Mouse (Mus musculus): Measurements from ENCODE around the gene Nol12. TPM values are rescaled to one million over a fixed set of nuclear protein-coding genes. Genes with fewer than 3 reads are reported as not detected.
A peak's percentile ranks its signal among the peaks of the same experiment; 100 is the strongest.

The Nol12 gene
- total and polyA plus RNA-seq, 3 experiments = 13.7 to 91.1 (median 33.2) TPM

- peak; percentile 54 for TF ChIP-seq JUND (conservative IDR thresholded peaks at IDR 0.05; ENCODE audit: low read depth, low read length)
- peak; percentile 70 to 94 for TF ChIP-seq CTCF (conservative IDR thresholded peaks at IDR 0.05 in 1 of 2, IDR thresholded peaks at IDR 0.05 in 1 of 2; ENCODE audit: low read depth in 2 of 2, low read length in 2 of 2)
- TF ChIP-seq ZNF384 (IDR thresholded peaks at IDR 0.05; ENCODE audit: low read depth, low read length) = no peak
- TF ChIP-seq NELFE (IDR thresholded peaks at IDR 0.05; ENCODE audit: low read depth, low read length) = no peak
- TF ChIP-seq PAX5 (IDR thresholded peaks at IDR 0.05; ENCODE audit: low read length) = no peak
- TF ChIP-seq MAZ (IDR thresholded peaks at IDR 0.05; ENCODE audit: low read depth, low read length) = peak; percentile 56; the same call in 1 of the 2 replicates
- TF ChIP-seq MAX (IDR thresholded peaks at IDR 0.05; ENCODE audit: low read length) = no peak
- TF ChIP-seq TBP (conservative IDR thresholded peaks at IDR 0.05; ENCODE audit: low read depth, low read length) = no peak
- TF ChIP-seq EP300 (IDR thresholded peaks at IDR 0.05; ENCODE audit: low read length) = 0 out of 2 replicates have a peak, but pooled peaks have one; percentile 10
- TF ChIP-seq KAT2A (IDR thresholded peaks at IDR 0.05; ENCODE audit: insufficient replicate concordance, low read length) = 0 out of 2 replicates have a peak, but pooled peaks have one; percentile 16
- no peak for TF ChIP-seq NRF1 (IDR thresholded peaks at IDR 0.05; ENCODE audit: low read depth, low read length)
- no peak for TF ChIP-seq ETS1 (conservative IDR thresholded peaks at IDR 0.05; ENCODE audit: low read depth, low read length)
- TF ChIP-seq MYC (IDR thresholded peaks at IDR 0.05; ENCODE audit: low read depth, low read length) = no peak
- TF ChIP-seq HCFC1 (IDR thresholded peaks at IDR 0.05; ENCODE audit: low read depth, low read length) = no peak
- no peak for TF ChIP-seq JUN (IDR thresholded peaks at IDR 0.05; ENCODE audit: insufficient read depth, low read depth, low read length)
- no peak for TF ChIP-seq UBTF (IDR thresholded peaks at IDR 0.05; ENCODE audit: low read depth, low read length)
- TF ChIP-seq RCOR1 (conservative IDR thresholded peaks at IDR 0.05; ENCODE audit: low read depth, low read length) = no peak
- no peak for TF ChIP-seq USF1 (IDR thresholded peaks at IDR 0.05; ENCODE audit: low read depth, low read length)
- no peak for TF ChIP-seq GABPA (IDR thresholded peaks at IDR 0.05; ENCODE audit: insufficient replicate concordance, low read depth, low read length)
- TF ChIP-seq TCF12 (IDR thresholded peaks at IDR 0.05; ENCODE audit: low read depth, low read length) = peak; percentile 9; the same call in 1 of the 2 replicates
Measured at GRCm38 (mm10) chr15:78931577-78931976, 3.2 kb upstream of the Nol12 start (continued).

DNA sequence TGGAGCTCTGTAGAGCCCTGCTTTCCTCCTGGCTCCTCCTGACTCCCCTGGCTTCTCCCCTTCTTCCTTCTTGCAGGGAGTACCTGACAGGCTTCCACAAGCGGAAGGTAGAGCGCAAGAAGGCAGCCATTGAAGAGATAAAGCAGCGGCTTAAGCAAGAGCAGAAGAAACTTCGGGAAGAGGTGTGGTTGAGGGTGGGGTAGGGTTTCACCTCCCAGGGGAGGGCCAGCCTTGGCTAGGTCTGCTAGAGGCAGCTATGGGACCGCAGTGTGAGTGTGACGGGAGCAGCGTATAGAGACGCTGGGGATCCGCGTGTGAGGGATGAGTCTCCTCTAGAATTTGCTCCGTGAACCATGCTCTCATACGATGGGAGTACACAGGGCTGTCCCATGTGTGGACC, 1.7 kb downstream of the Nol12 start:
- in situ Hi-C loops (cut with MboI; ENCODE audit: low pct_ligation_motif_present, low pct_unique_long_range_greater_than_20kb, low sequenced_read_pairs) (no loop called here), dilution Hi-C loops (cut with MboI; ENCODE audit: extremely low pct_ligation_motif_present, extremely low pct_unique_long_range_greater_than_20kb, low sequenced_read_pairs) (no loop called here)
- Histone ChIP-seq H3K27ac (ENCODE audit: insufficient read depth, low read depth) (no peak overlapping the region), H3K9me3 (replicated peaks; ENCODE audit: low read length) (no peaks in the 10 kb centered on the region), H3K79me2 (replicated peaks; ENCODE audit: control insufficient read depth, extremely low read depth, insufficient read depth, poor library complexity, severe bottlenecking) (peaks cover 14% of the 10 kb centered on the region; the same call in 1 of the 2 replicates), H3K9ac (ENCODE audit: insufficient read depth, low read depth) (no peak overlapping the region), H3K27me3 (replicated peaks) (no peaks in the 10 kb centered on the region), H3K4me3 (replicated peaks in 1 of 3; ENCODE audit: low read depth in 2 of 3, low read length in 2 of 3, poor library complexity in 1 of 3) (no peak overlapping the region), H3K4me1 (ENCODE audit: control insufficient read depth in 1 of 2, insufficient read depth in 2 of 2) (peaks cover 6 to 26% of the 10 kb centered on the region in 2 experiments; a peak in 3 of 4 replicates), H3K36me3 (replicated peaks in 1 of 2; ENCODE audit: control insufficient read depth in 1 of 2, insufficient read depth in 1 of 2, low read length in 1 of 2) (peaks cover 48 to 54% of the 10 kb centered on the region in 2 experiments), H3K4me2 (ENCODE audit: insufficient read depth, low read depth, poor library complexity, severe bottlenecking) (peak overlapping the region; percentile 90; the same call in 1 of the 2 replicates)
- no peak for DNase-seq (ENCODE audit: extremely low read depth)
- no peak for TF ChIP-seq JUN (IDR thresholded peaks at IDR 0.05; ENCODE audit: insufficient read depth, low read depth, low read length)
